Mouse (Mus musculus): ENCODE results near the gene Tmem59. TPM values are rescaled to one million over a fixed set of nuclear protein-coding genes. Genes with fewer than 3 reads are reported as not detected.

Tmem59 gene
- total and polyA plus RNA-seq, 3 experiments: 55.8 to 78.9 TPM; not detected in 1

GRCm38 (mm10) chr4:107232219-107232618 lies 54.0 kb downstream of the Tmem59 start:
- no peaks in the 10 kb centered on the region for H3K79me2 ChIP-seq (ENCODE audit: control insufficient read depth, insufficient read depth, low read length, poor library complexity)
- H3K36me3 ChIP-seq (ENCODE audit: control insufficient read depth in 1 of 2, insufficient read depth in 2 of 2, low read length in 2 of 2): no peaks in the 10 kb centered on the region; a peak in 1 of 4 replicates
- no peaks in the 10 kb centered on the region for H3K9me3 ChIP-seq (replicated peaks; ENCODE audit: insufficient read depth, low read length)
- no peaks in the 10 kb centered on the region for H3K4me1 ChIP-seq (ENCODE audit: control insufficient read depth in 1 of 2, insufficient read depth in 2 of 2, low read length in 2 of 2)
- TF ChIP-seq ZNF384 (IDR thresholded peaks at IDR 0.05; ENCODE audit: low read depth, low read length) (no peak), ZMIZ1 (IDR thresholded peaks at IDR 0.05; ENCODE audit: low read depth, low read length) (no peak), GATA1 (IDR thresholded peaks at IDR 0.05; ENCODE audit: low read depth, low read length) (no peak), CHD1 (IDR thresholded peaks at IDR 0.05; ENCODE audit: low read depth, low read length) (no peak)
- DNase-seq (ENCODE audit: low read depth, low spot score): no peak
- H3K27me3 ChIP-seq (ENCODE audit: control insufficient read depth in 1 of 2, insufficient read depth in 2 of 2, low read length in 2 of 2): no peaks in the 10 kb centered on the region
- H3K27ac ChIP-seq (ENCODE audit: control insufficient read depth, low read depth, low read length): no peak overlapping the region
- H3K9ac ChIP-seq (ENCODE audit: control insufficient read depth, low read depth, low read length, poor library complexity, severe bottlenecking): no peak overlapping the region
- H3K4me3 ChIP-seq (ENCODE audit: control insufficient read depth in 1 of 2, insufficient read depth in 1 of 2, low read depth in 2 of 2, low read length in 2 of 2): no peak overlapping the region

GRCm38 (mm10) chr4:107238253-107238652 lies 60.1 kb downstream of the Tmem59 start:
- H3K79me2 ChIP-seq (ENCODE audit: control insufficient read depth, insufficient read depth, low read length, poor library complexity): no peaks in the 10 kb centered on the region
- H3K4me3 ChIP-seq (ENCODE audit: control insufficient read depth in 1 of 2, insufficient read depth in 1 of 2, low read depth in 2 of 2, low read length in 2 of 2): no peak overlapping the region
- H3K9ac ChIP-seq (ENCODE audit: control insufficient read depth, low read depth, low read length, poor library complexity, severe bottlenecking): no peak overlapping the region
- H3K4me1 ChIP-seq (ENCODE audit: control insufficient read depth in 1 of 2, insufficient read depth in 2 of 2, low read length in 2 of 2): no peaks in the 10 kb centered on the region
- peaks cover 0 to 6% of the 10 kb centered on the region in 2 experiments; a peak in 2 of 4 replicates for H3K36me3 ChIP-seq (ENCODE audit: control insufficient read depth in 1 of 2, insufficient read depth in 2 of 2, low read length in 2 of 2)
- H3K27me3 ChIP-seq (ENCODE audit: control insufficient read depth in 1 of 2, insufficient read depth in 2 of 2, low read length in 2 of 2): no peaks in the 10 kb centered on the region
- no peak for DNase-seq (ENCODE audit: low read depth, low spot score)
- H3K9me3 ChIP-seq (replicated peaks; ENCODE audit: insufficient read depth, low read length): no peaks in the 10 kb centered on the region
- TF ChIP-seq MAX (IDR thresholded peaks at IDR 0.05; ENCODE audit: low read length) (no peak), POLR2AphosphoS2 (IDR thresholded peaks at IDR 0.05; ENCODE audit: low read length) (no peak), SIN3A (IDR thresholded peaks at IDR 0.05; ENCODE audit: low read length) (no peak), USF2 (IDR thresholded peaks at IDR 0.05; ENCODE audit: borderline replicate concordance in 1 of 2, insufficient read depth in 1 of 2, low read depth in 1 of 2, low read length in 2 of 2) (no peak), MYC (IDR thresholded peaks at IDR 0.05; ENCODE audit: low read depth, low read length) (no peak), CTCF (IDR thresholded peaks at IDR 0.05 in 2 of 3, conservative IDR thresholded peaks at IDR 0.05 in 1 of 3; ENCODE audit: control insufficient read depth in 1 of 3, insufficient read depth in 1 of 3, low read depth in 2 of 3, low read length in 3 of 3, poor library complexity in 1 of 3, severe bottlenecking in 1 of 3) (no peak), NRF1 (IDR thresholded peaks at IDR 0.05; ENCODE audit: insufficient read depth, low read depth, low read length, poor library complexity, severe bottlenecking) (no peak), RAD21 (IDR thresholded peaks at IDR 0.05; ENCODE audit: low read depth, low read length) (no peak), ELF1 (IDR thresholded peaks at IDR 0.05; ENCODE audit: low read depth, low read length) (no peak), TBP (IDR thresholded peaks at IDR 0.05; ENCODE audit: low read depth, low read length) (no peak), NELFE (IDR thresholded peaks at IDR 0.05; ENCODE audit: low read depth, low read length) (no peak), MEF2A (IDR thresholded peaks at IDR 0.05; ENCODE audit: extremely low read depth, insufficient replicate concordance, low read depth, low read length, poor library complexity, severe bottlenecking) (no peak), POLR2AphosphoS5 (IDR thresholded peaks at IDR 0.05; ENCODE audit: borderline replicate concordance, low read depth, low read length) (no peak), GATA1 (IDR thresholded peaks at IDR 0.05; ENCODE audit: low read depth, low read length) (no peak)
- H3K27ac ChIP-seq (ENCODE audit: control insufficient read depth, low read depth, low read length): no peak overlapping the region

All from MEL (cell line).